Mouse (Mus musculus) effector memory CD4-positive, alpha-beta T cell, adult 5 months (primary cell): ENCODE results near the gene Hist2h2ac. TPM values are rescaled to one million over a fixed set of nuclear protein-coding genes. Genes with fewer than 3 reads are reported as not detected.

Source experiments
- polyA plus RNA-seq: library from polyadenylated mRNA; unstranded; fragments of 100-300 nt; shearing (Covaris generic); gene quantifications from one replicate; pipeline ENCODE4 v1.2.1, GENCODE M21; 2017

Gene Hist2h2ac
- polyA plus RNA-seq, 1 experiment from 2014 or later, result 11.7 TPM

Other genes starting within 250 kb of the Hist2h2ac start
- gene Plekho1, start 224.9 kb downstream of the Hist2h2ac start, polyA plus RNA-seq, result 14.1 TPM
- 11.1 TPM for gene Vps45, start 162.4 kb downstream of the Hist2h2ac start, polyA plus RNA-seq
- 17.9 TPM for gene Otud7b, start 116.4 kb downstream of the Hist2h2ac start, polyA plus RNA-seq
- gene Mtmr11, start 58.9 kb downstream of the Hist2h2ac start, polyA plus RNA-seq, result 2.8 TPM
- gene Sf3b4, start 48.5 kb downstream of the Hist2h2ac start, polyA plus RNA-seq, result 132 TPM
- gene Sv2a, start 39.7 kb downstream of the Hist2h2ac start, polyA plus RNA-seq, result 0.45 TPM
- gene Bola1, start 1.2 kb downstream of the Hist2h2ac start, polyA plus RNA-seq, result 16.9 TPM
- not detected for gene Hist2h2ab, start 1.0 kb downstream of the Hist2h2ac start, polyA plus RNA-seq
- gene Hist2h2be, start 239 bp upstream of the Hist2h2ac start, polyA plus RNA-seq, result 1.2 TPM
- not detected for gene Hist2h3c2, start 18.2 kb upstream of the Hist2h2ac start, polyA plus RNA-seq
- 52.4 TPM for gene Hist2h2aa2, start 19.4 kb upstream of the Hist2h2ac start, polyA plus RNA-seq
- gene Hist2h2aa1, start 24.6 kb upstream of the Hist2h2ac start, polyA plus RNA-seq, result 3.2 TPM
- not detected for gene Hist2h3c1, start 25.8 kb upstream of the Hist2h2ac start, polyA plus RNA-seq
- 3.1 TPM for gene Hist2h4, start 42.4 kb upstream of the Hist2h2ac start, polyA plus RNA-seq
- 5.5 TPM for gene Hist2h3b, start 47.8 kb upstream of the Hist2h2ac start, polyA plus RNA-seq
- gene Hist2h2bb, start 48.9 kb upstream of the Hist2h2ac start, polyA plus RNA-seq, result 3.3 TPM
- not detected for gene Fcgr1, start 73.1 kb upstream of the Hist2h2ac start, polyA plus RNA-seq
- gene BC107364, start 231.4 kb upstream of the Hist2h2ac start, polyA plus RNA-seq, result not detected